Mouse (Mus musculus) urinary bladder, postnatal 14 days (tissue): Measurements from ENCODE around the gene Osgin1.
A peak's percentile ranks its signal among the peaks of the same experiment; 100 is the strongest.

Source experiments
- DNase-seq: peaks from one replicate; pipeline ENCODE4 v3.0.0; 2021; ENCODE audit warnings: low spot score

The Osgin1 gene

GRCm38 (mm10) chr8:119433582-119434174, at the start of gene Osgin1:
Gene Osgin1 (plus strand): TSS chr8:119434124.
- no peak for DNase-seq

- peak; percentile 73 for DNase-seq
These were observed 49.4 kb upstream of the Osgin1 start for GRCm38 (mm10) chr8:119384478-119384877.

- DNase-seq = no peak
These were observed 48.1 kb upstream of the Osgin1 start for GRCm38 (mm10) chr8:119385854-119386253.

GRCm38 (mm10) chr8:119386988-119387387, 46.9 kb upstream of the Osgin1 start:
- DNase-seq = no peak

- no peak for DNase-seq
These were observed 39.8 kb upstream of the Osgin1 start for GRCm38 (mm10) chr8:119394097-119394496.

GRCm38 (mm10) chr8:119394524-119395026, 39.3 kb upstream of the Osgin1 start, which contains the start of gene Mlycd:
Gene Mlycd (plus strand): TSS chr8:119394878.
- peak; percentile 94 for DNase-seq

- no peak for DNase-seq
These were observed 38.6 kb upstream of the Osgin1 start for GRCm38 (mm10) chr8:119395072-119395950.

GRCm38 (mm10) chr8:119398558-119398957, 35.4 kb upstream of the Osgin1 start:
- no peak for DNase-seq

- no peak for DNase-seq
These were observed 34.7 kb upstream of the Osgin1 start for GRCm38 (mm10) chr8:119399255-119399654.

GRCm38 (mm10) chr8:119400122-119400671, 33.7 kb upstream of the Osgin1 start:
- no peak for DNase-seq

GRCm38 (mm10) chr8:119400904-119401303, 33.0 kb upstream of the Osgin1 start:
- DNase-seq = no peak

GRCm38 (mm10) chr8:119403912-119404311, 30.0 kb upstream of the Osgin1 start:
- DNase-seq = no peak

- no peak for DNase-seq
These were observed 29.3 kb upstream of the Osgin1 start for GRCm38 (mm10) chr8:119404648-119405047.

- no peak for DNase-seq
These were observed 25.6 kb upstream of the Osgin1 start for GRCm38 (mm10) chr8:119408311-119408710.

GRCm38 (mm10) chr8:119412037-119412734, 21.7 kb upstream of the Osgin1 start:
- no peak for DNase-seq

- peak; percentile 78 for DNase-seq
These were observed 21.0 kb upstream of the Osgin1 start for GRCm38 (mm10) chr8:119412735-119413498.

GRCm38 (mm10) chr8:119413605-119414004, 20.3 kb upstream of the Osgin1 start:
- DNase-seq = no peak

- DNase-seq = no peak
These were observed 13.6 kb upstream of the Osgin1 start for GRCm38 (mm10) chr8:119420318-119420717.

- peak; percentile 52 for DNase-seq
These were observed 12.3 kb upstream of the Osgin1 start for GRCm38 (mm10) chr8:119421603-119422122.

- DNase-seq = peak; percentile 51
These were observed 11.7 kb upstream of the Osgin1 start for GRCm38 (mm10) chr8:119422123-119422711.
